Mouse (Mus musculus) bone marrow, adult 2 months (tissue): ENCODE measurements around the gene Rrp9. TPM values are rescaled to one million over a fixed set of nuclear protein-coding genes. Genes with fewer than 3 reads are reported as not detected.
A peak's percentile ranks its signal among the peaks of the same experiment; 100 is the strongest.

Source experiments
- H3K27ac ChIP-seq: fragments of 200-500 bp; 2 replicates; pipeline ENCODE4 v1.5.1; 2012; ENCODE audit warnings: low read depth, mild to moderate bottlenecking, control low read depth, inconsistent platforms, low read length; ENCODE audit not compliant: control insufficient read depth, poor library complexity, insufficient read depth
- H3K4me1 ChIP-seq: fragments of 200-500 bp; 2 replicates; pipeline ENCODE4 v1.6.1; 2011; ENCODE audit warnings: low read length; ENCODE audit not compliant: control insufficient read depth, insufficient read depth
- H3K4me3 ChIP-seq: fragments of 200-500 bp; replicated peaks from 2 replicates; pipeline ENCODE3; 2011; ENCODE audit warnings: mild to moderate bottlenecking, low read depth, low read length, control low read depth; ENCODE audit not compliant: control insufficient read depth
- CTCF ChIP-seq: fragments of 200-500 bp; IDR thresholded peaks from 2 replicates; pipeline ENCODE4 v1.5.1; 2011; ENCODE audit warnings: low read length, control low read depth; ENCODE audit not compliant: control insufficient read depth, insufficient read depth
- POLR2A ChIP-seq: fragments of 200-500 bp; IDR thresholded peaks from 2 replicates; pipeline ENCODE4 v1.6.1; 2011; ENCODE audit warnings: low read depth, mild to moderate bottlenecking, control low read depth, low read length, borderline replicate concordance; ENCODE audit not compliant: control insufficient read depth
- WGBS: fragments of 180-500 bp; shearing (Covaris S2); methylation state at CpG from one replicate; pipeline ENCODE4 v1.1.7; 2018; 5-methylcytosine and 5-hydroxymethylcytosine counted together
- polyA plus RNA-seq: library from polyadenylated mRNA; stranded (reverse); fragments of >200 nt; gene quantifications from 2 replicates; pipeline ENCODE4 v1.2.4, GENCODE M21; 2011; ENCODE audit warnings: low replicate concordance; ENCODE audit not compliant: missing spikeins, insufficient read depth, insufficient read length

The Rrp9 gene
- 37.0 and 38.2 TPM in 2 replicates for polyA plus RNA-seq

DNA sequence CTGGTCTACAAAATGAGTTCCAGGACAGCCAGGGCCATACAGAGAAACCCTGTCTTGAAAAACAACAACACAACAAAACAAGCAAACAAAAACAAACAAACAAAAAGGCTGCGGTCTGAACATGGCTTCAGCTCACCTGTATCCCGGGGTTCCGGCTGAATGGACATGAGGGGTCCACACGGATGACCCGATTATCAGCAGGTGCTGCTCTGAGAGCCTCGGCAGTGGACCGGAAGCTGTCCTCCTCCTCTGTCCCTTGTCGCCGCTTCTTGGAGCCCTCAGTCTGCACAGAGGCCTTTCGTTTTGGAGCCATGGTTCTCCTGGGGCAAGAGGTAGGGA, at the start of gene Rrp9:
TSS of gene Rrp9 (plus strand) at position 301 of the 339 bp plus-strand sequence.
- 31% methylated on average over 10 of the region's 10 CpGs for WGBS
- peak within 1 kb of the TSS; percentile 10 for H3K27ac ChIP-seq

DNA sequence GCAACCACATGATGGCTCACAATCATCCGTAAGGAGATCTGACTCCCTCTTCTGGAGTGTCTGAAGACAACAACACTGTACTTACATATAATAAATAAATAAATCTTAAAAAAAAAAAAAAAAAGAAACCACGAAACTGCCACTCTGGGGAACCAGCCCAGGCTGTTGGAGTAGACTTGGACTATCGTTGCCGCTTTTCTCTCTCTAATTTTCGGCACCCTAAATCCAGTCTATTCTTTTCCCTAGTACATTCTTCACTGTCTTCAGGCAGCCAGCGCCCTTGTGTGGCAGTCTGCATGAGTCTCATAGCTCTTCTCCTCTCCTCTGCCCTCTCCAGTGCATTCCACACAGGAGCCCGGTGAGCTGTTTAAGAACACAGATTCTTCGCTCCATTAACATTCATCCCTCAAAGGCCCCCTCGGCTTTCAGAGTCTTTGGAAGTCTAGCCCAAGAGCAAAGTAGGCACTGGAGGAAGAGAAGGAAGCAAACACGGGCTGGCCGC, 47.0 kb upstream of the Rrp9 start:
- TF ChIP-seq POLR2A (no peak), CTCF (no peak)
- H3K27ac ChIP-seq: peak overlapping the region; percentile 53

More for the DNA sequence above, at the start of gene Rrp9:
- no peak for TF ChIP-seq POLR2A
- TF ChIP-seq CTCF: no peak
- H3K4me1 ChIP-seq: no peaks in the 10 kb centered on the region; the same call in 1 of the 2 replicates
- peak within 1 kb of the TSS; percentile 49 for H3K4me3 ChIP-seq

DNA sequence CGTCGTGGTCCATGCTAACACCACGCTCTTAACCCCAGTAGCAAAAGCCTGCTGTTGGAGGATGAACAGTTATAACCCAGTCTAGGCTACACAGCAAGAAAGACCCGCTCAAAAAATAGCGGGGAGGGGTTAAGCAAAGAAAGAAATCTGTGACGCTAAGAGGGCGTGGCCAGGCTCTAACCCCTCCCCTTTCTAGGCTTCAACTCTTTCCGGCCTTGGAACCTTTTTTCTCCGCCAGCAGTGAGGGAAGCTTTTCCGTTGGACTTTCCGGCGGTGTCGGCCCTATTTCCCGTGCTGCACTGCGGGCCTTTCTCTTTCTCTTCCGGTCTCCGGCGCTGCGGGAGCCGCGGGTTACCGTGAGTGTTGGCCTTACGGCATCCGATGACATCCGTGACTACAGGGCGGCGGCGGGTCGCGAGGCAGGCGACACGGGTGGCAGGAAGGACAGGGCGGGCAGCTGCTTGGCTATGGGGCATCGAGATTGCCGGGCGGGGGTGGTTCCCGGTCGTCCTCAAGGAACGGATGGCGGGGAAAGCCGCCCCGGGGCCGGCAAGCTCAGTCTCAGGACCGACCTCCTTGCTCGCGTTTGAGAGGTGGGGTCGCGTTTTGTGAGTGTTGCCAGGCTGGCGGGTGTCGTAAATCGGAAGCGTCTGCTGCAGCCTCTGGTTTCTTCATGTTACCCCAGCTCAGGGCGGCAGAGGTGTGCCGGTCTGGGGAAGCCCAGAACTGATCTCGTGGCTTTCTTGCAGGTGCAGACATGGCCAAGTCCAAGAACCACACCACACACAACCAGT, 46.3 kb upstream of the Rrp9 start, which contains the start of gene Rpl29:
TSS of gene Rpl29 (plus strand) at position 234 of the 794 bp plus-strand sequence.
- Histone ChIP-seq H3K27ac (peak within 1 kb of the TSS; percentile 86), H3K4me1 (no peaks in the 10 kb centered on the region; the same call in 1 of the 2 replicates), H3K4me3 (peak within 1 kb of the TSS; percentile 76)
- WGBS: under 1% methylated on average over 55 of the region's 55 CpGs
- TF ChIP-seq POLR2A: peak; percentile 72; the same call in 1 of the 2 replicates
- no peak for TF ChIP-seq CTCF

More for the DNA sequence above, 47.0 kb upstream of the Rrp9 start:
- Histone ChIP-seq H3K4me3 (peak overlapping the region; percentile 73), H3K4me1 (no peaks in the 10 kb centered on the region; the same call in 1 of the 2 replicates)
- WGBS: 4% methylated on average over 11 of the region's 11 CpGs

DNA sequence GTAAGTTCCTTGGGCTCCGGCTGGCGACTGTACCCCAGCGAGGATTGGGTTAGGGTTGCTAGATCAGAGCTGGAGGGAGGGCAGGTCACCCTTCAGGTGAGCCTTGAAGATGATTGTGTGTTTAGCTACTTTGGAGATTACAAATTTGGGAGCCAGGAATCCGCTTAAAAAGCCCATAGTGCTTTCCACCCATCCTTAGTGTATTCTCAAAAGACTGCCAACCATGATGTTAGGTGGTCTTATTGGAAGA, 45.8 kb upstream of the Rrp9 start:
- H3K4me3 ChIP-seq: peak overlapping the region; percentile 76
- peak overlapping the region; percentile 86 for H3K27ac ChIP-seq
- no peaks in the 10 kb centered on the region; the same call in 1 of the 2 replicates for H3K4me1 ChIP-seq
- no peak for TF ChIP-seq POLR2A
- TF ChIP-seq CTCF: no peak
- WGBS: under 1% methylated on average over 4 of the region's 4 CpGs

DNA sequence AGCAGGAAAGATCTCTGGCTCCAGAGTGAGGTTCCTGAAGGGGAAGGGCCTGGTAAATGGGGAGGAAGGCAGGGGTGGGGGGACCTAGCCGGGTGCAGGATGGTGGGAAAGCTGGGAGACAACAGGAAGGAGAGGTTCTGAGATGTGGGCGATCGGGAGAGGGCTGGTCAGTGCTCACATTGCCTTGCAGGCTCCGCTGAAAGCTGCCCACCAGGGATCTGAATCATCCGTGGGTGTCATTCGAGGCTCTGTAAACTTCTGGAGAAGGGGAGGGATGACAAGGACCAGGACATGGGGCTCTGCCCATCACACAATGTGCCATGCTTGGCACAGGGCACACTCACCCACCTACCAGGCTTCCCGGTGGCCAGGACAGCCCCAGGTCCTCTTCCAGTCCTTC, 42.4 kb upstream of the Rrp9 start:
- 68% methylated on average over 7 of the region's 7 CpGs for WGBS
- TF ChIP-seq POLR2A (no peak), CTCF (no peak)
- Histone ChIP-seq H3K27ac (no peak overlapping the region), H3K4me1 (peaks cover 3% of the 10 kb centered on the region; the same call in 1 of the 2 replicates), H3K4me3 (no peak overlapping the region)

DNA sequence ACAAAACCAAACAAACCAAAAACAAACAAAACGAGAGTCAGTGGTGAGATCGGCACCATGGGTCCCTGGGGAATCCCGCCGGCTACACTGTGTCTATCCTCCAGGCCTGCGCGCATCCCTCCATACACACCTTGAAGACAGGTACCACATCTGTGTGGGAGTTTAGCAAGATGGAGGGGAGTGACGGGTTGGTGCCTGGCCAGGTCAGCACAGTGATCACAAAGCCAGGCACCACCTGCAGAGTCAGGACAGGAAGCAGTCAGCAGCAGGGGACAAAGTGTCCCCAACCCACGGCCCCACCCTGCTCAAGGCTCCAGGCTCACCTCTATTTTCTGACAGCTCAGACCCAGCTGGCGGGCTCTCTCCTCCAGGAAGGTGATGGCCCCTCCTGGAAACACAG, 39.2 kb upstream of the Rrp9 start:
- WGBS: 88% methylated on average over 9 of the region's 9 CpGs
- H3K4me1 ChIP-seq: peaks cover 3% of the 10 kb centered on the region; the same call in 1 of the 2 replicates
- no peak overlapping the region for H3K27ac ChIP-seq
- no peak for TF ChIP-seq CTCF
- no peak for TF ChIP-seq POLR2A
- H3K4me3 ChIP-seq: no peak overlapping the region

DNA sequence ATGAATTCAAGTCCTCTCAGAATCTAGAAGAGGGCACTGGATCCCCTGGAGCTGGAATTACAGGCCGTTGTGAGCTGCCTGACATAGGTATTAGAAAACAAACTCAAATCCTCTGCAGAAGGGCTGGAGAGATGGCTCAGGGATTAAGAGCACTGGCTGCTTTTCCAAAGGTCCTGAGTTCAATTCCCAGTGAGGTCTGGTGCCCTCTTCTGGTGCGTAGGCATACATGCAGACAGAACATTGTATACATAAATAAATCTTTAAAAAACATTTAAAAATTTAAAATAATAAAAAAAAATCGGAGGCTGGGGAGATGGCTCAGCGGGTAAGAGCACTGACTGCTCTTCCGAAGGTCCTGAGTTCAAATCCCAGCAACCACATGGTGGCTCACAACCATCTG, 33.1 kb upstream of the Rrp9 start:
- Histone ChIP-seq H3K4me1 (no peaks in the 10 kb centered on the region), H3K4me3 (no peak overlapping the region), H3K27ac (no peak overlapping the region)
- TF ChIP-seq POLR2A: no peak
- TF ChIP-seq CTCF: no peak
- 89% methylated on average over 5 of the region's 5 CpGs for WGBS

DNA sequence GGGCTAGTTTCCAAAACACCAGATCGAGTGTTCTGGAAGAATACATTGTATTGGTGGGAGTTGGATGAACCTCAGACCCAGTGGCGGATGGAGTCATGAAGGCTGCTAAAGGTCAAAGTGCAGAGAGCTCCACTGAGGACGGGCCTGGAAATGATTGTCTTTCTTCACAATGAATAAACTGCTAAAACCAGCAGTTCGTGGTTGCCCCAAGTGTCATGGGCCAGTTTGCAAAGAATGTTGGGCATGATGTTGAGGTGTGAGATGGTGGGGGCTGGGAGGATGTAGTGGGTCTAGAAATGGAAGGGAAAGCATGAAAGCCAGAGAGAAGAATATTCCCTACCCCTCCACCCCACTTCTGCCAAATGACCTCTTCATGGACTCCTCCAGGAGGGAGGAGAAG, 30.9 kb upstream of the Rrp9 start:
- H3K4me1 ChIP-seq: peaks cover 3% of the 10 kb centered on the region; the same call in 1 of the 2 replicates
- TF ChIP-seq CTCF: no peak
- no peak for TF ChIP-seq POLR2A
- WGBS: 70% methylated on average over 4 of the region's 4 CpGs
- no peak overlapping the region for H3K4me3 ChIP-seq
- no peak overlapping the region for H3K27ac ChIP-seq

DNA sequence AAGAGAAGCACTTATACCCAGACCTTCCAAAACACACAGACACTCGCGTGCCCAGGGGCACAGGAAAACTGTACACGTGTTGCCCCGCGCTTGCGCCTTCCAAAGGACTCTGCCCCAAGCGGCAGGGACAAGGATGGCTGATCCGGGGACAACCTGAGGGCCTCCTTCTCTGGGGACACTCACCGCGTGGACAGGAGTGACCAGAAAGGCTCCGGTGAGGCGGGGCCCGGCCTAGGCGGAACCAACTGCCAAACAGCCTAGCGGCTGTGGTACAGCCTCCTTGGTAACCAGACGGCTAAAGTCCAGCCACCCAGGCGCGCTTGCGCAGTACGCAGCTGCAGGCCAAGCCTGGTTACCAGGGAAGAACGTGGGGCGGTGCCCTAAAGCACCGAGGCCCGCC, 28.4 kb upstream of the Rrp9 start, which contains the start of the genes Abhd14b and Abhd14a:
TSS of gene Abhd14b (plus strand) at position 112 of the 400 bp plus-strand sequence.
TSS of gene Abhd14a (minus strand) at position 331 of the 400 bp plus-strand sequence.
- peak within 1 kb of the TSS; percentile 57 for H3K4me3 ChIP-seq
- TF ChIP-seq CTCF: peak; percentile 26; the same call in 1 of the 2 replicates
- peak; percentile 48; the same call in 1 of the 2 replicates for TF ChIP-seq POLR2A
- under 1% methylated on average over 24 of the region's 24 CpGs for WGBS
- peaks cover 3% of the 10 kb centered on the region; the same call in 1 of the 2 replicates for H3K4me1 ChIP-seq
- peak within 1 kb of the TSS; percentile 59; the same call in 1 of the 2 replicates for H3K27ac ChIP-seq
